Mouse (Mus musculus) lung, adult 2 months (tissue): Measurements from ENCODE around the gene Ppp3r1. TPM values are rescaled to one million over a fixed set of nuclear protein-coding genes. Genes with fewer than 3 reads are reported as not detected.

Experiments
- DNase-seq: peaks from one replicate; pipeline ENCODE4 v3.0.0; 2022
- H3K4me1 ChIP-seq: fragments of 200-500 bp; 2 replicates; pipeline ENCODE4 v1.6.1; 2011; ENCODE audit warnings: low read length; ENCODE audit not compliant: control insufficient read depth, insufficient read depth
- H3K4me3 ChIP-seq: fragments of 200-500 bp; replicated peaks from 2 replicates; pipeline ENCODE3; 2011; ENCODE audit warnings: low read depth, mild to moderate bottlenecking, control low read depth, low read length; ENCODE audit errors: extremely low read depth
- CTCF ChIP-seq: fragments of 200-500 bp; IDR thresholded peaks from 2 replicates; pipeline ENCODE4 v1.5.1; 2011; ENCODE audit warnings: mild to moderate bottlenecking, low read length, control low read depth; ENCODE audit not compliant: insufficient read depth
- POLR2A ChIP-seq: fragments of 200-500 bp; IDR thresholded peaks from 2 replicates; pipeline ENCODE4 v1.6.1; 2011; ENCODE audit warnings: low read depth, mild to moderate bottlenecking, control low read depth, low read length, borderline replicate concordance; ENCODE audit errors: extremely low read depth
- WGBS: fragments of 180-500 bp; shearing (Covaris S2); methylation state at CpG from one replicate; pipeline ENCODE4 v1.1.7; 2018; 5-methylcytosine and 5-hydroxymethylcytosine counted together
- polyA plus RNA-seq: library from polyadenylated mRNA; depleted of rRNA; stranded (reverse); fragments of >200 nt; gene quantifications from 2 replicates; pipeline ENCODE4 v1.2.3, GENCODE M21; 2012; rRNA removed

The Ppp3r1 gene
- polyA plus RNA-seq = 29.8 and 56.3 TPM in 2 replicates

DNA sequence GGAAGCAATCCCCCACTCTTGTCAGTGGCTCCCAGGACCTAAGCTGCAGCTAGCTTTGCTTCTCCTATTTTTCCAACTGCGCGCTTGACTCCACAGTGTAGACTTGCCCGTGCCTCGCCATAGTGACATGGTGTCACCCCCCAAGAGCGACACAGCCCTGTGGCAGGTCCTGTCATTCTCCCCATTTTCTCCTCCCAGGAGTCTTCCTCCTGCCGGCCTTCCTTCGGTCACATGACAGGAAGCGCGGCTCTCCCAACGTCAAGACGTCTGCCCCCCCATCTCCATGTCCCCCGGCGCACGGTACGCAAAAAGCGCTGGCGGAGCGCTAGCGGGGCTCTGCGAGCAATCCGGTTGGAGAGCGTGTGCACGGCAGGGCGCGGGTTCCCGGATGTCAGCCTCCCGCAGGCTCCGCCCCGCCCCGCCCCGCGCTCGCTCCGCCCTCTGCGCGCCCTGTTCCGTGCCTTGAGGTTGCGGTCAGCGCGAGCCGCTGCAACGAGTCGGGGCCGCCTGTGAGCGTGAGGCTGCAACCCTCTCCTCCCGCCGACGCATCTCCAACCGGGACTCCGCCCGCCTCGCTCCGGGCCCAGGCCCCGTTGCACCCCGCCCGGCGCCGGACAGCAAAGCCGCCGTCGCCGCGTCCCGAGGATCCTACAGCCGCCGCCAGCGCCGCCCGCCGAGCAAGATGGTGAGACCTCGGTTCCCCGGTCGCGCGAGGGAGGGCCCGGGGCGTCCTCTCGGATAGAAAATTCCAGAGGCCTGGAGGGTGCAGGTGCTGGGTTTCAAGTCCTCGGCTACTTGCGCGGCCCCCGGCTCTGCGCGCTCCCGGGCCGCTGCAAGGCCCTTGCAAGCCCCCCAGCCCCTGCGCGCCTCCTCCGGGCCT lies at the start of gene Ppp3r1:
Gene Ppp3r1 (plus strand): TSS at position 406 of the 880 bp plus-strand sequence.
- peaks cover 14% of the 10 kb centered on the region for H3K4me1 ChIP-seq
- H3K4me3 ChIP-seq = peak within 1 kb of the TSS; percentile 98
- no peak for TF ChIP-seq CTCF
- peak; percentile 78; the same call in 1 of the 2 replicates for TF ChIP-seq POLR2A
- DNase-seq = peak; percentile 95
- WGBS = under 1% methylated on average over 76 of the region's 89 CpGs

DNA sequence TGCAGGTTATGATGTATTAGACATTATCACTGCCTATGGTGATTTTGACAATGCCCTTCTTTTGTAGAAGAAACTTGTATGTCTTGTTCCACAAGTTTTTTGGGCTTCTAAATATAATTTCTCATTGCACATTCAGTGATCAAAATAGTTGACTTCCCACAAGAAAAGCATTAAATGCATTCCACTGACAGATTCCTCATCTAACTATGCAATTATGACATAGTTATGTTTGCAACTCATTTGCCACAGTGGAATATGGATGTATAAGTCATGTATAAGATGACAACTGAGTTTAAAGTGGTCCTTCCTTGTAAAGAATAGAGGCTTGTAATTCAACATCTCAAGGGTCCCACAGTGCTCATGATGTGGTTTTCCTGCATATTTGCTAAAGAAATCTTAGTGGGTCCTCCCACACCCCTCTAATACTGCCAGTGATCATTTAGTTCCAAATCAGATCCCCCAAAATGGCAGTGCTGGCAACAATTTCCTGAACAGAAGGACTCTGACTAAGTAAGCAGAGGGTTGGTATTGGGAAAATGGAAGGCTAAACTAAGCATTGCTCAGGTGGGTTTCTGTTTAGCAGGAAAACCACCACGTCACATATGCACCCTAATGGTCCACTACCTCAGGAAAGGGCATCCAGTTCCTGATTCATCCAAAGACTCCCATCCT lies 46.5 kb upstream of the Ppp3r1 start:
- 72% methylated on average over 1 of the region's 1 CpGs for WGBS
- no peak overlapping the region for H3K4me3 ChIP-seq
- H3K4me1 ChIP-seq = no peaks in the 10 kb centered on the region
- DNase-seq = no peak
- TF ChIP-seq CTCF (no peak), POLR2A (no peak)

DNA sequence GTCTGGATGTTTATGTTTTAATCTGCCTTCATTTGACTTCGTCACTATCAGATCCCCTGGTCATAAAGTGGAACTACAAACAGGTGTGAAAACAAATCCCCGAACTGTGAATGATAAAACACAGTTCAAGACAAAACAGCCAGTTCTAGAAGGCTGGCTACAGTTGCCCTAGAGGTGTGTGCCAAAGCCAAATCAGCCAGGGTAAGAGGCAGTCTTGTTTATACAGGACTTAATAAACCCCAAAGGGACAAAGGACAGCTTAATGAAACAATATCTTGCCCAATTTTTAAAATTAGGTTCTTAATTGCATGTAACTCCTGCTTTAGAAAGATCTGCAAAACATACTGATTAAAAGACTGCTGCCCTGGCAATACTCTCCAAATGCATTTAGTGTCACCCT lies 32.6 kb upstream of the Ppp3r1 start:
- DNase-seq = no peak
- Histone ChIP-seq H3K4me3 (no peak overlapping the region), H3K4me1 (no peaks in the 10 kb centered on the region)
- 54% methylated on average over 2 of the region's 2 CpGs for WGBS
- no peak for TF ChIP-seq CTCF
- no peak for TF ChIP-seq POLR2A

DNA sequence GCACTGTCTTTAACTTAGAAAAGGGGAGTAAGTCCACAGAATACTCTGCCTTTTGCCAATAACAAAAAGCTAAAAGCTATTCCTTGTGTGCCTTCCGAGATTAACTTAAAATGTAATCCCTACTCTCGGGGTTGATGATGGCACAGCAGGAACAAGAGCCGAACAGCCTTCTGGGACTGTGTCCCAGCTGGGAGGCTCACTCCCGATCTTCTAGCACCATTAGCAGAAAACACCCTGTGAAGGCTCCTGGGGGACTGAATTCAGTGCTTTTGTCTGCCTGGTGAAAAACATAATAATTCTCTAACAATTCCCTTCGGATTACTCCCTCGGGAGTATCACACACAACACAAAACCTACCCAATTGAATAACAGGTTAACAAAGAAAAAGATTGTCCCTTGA lies 23.4 kb upstream of the Ppp3r1 start:
- Histone ChIP-seq H3K4me3 (no peak overlapping the region), H3K4me1 (no peaks in the 10 kb centered on the region)
- 46% methylated on average over 6 of the region's 6 CpGs for WGBS
- DNase-seq = no peak
- TF ChIP-seq POLR2A (no peak), CTCF (no peak)

DNA sequence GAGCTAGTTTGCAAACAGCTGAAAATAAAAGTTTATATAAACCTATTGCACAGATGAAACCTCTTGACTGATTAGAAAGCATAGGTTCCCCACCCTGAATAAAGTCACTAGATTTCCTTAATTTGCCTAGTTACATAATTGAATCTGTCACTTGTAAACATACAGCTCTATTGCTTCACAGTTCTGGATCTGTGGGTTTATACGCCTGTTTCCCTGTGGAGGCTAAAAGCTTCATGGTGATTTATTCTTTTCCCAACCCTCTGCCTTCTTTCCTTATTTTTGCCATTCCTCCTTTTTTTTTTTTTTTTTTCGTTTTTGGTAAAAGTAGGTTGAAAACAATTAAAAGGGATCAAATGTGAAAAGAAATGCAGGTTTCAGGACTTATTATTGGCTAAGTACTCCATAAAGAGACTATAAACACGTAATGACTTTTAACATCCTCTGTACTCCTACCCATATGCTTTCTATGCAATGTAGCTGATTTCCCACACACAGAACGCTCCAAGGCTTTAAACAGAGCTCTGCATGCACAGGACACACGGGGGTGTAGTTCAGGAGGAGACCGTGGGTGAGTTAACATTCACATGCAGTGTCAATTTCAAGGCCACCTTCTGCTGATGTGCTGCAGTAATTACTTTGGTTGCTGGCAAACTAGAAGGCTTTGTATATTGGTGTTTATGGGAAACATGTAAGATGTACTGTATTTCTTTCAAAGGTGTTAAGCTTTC lies 20.6 kb upstream of the Ppp3r1 start:
- TF ChIP-seq POLR2A (no peak), CTCF (no peak)
- no peak for DNase-seq
- Histone ChIP-seq H3K4me3 (no peak overlapping the region), H3K4me1 (no peaks in the 10 kb centered on the region)
- WGBS = 61% methylated on average over 6 of the region's 6 CpGs

DNA sequence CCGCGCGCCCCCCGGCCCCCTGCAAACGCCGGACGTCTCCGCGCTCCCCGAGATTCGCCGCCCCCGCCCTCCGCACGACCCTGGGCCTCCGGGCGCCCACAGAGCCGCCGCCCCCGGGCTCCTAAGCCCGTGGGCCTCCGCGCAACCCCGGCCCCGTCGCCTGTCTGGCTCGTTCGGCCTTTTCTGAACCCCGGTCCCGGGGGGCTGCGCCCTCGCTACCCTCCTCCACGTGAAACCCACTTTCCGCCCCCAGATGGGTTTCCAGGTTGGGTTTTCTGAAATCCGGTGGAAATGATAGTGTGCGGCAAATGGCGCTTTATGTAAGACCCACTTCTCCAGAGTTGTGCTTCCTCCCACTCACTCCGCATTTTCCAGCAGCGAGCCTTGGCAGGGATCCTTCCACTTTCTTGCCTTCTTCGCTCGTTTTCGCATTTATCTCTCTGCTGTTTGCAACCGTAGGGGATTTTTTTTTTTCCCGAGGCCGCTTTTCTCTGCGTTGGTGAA lies 727 bp downstream of the Ppp3r1 start:
- H3K4me1 ChIP-seq = peaks cover 14% of the 10 kb centered on the region
- peak overlapping the region; percentile 98 for H3K4me3 ChIP-seq
- peak; percentile 64 for DNase-seq
- TF ChIP-seq CTCF = no peak
- WGBS = under 1% methylated on average over 43 of the region's 46 CpGs

DNA sequence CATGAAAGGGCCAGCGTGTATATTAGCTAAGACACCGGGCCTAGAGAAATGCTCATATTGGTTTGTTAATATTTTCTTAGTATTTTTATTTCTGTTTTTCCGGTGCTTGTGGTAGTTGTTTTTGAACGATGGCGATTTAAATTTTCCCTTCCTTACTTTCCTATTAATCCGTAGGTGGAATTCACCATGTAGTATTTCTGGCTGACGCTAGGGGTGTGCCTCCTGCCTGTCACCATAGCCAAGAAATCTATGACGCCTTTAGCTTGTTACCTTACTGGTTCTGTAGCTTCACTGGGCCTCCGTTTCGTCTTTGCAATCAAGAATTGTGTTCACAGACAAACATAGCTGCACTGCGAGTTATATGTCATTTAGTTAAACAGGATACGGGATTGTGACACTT lies 1.2 kb downstream of the Ppp3r1 start:
- 0% methylated on average over 12 of the region's 12 CpGs for WGBS

DNA sequence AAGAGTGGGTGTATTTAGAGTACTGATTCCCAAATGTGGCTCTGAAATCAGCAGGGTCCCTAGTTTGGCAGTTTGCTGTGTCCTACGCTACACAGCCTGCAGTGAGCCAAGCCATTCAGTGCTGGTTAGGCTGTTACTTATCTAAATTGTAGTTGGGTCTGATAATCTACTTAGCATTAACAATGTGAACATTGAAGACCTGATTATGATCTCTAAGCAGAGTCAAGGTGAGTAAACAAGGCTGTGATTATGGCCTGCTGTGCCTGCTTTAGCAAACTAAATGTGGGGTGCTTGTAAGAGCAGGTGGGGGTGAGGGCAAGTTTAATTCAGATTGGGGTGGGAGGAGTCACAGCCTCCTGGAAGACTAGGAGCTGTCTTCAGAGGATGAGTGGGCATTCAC lies 4.9 kb downstream of the Ppp3r1 start:
- WGBS = 74% methylated on average over 1 of the region's 1 CpGs
- no peak for TF ChIP-seq POLR2A
- no peak overlapping the region for H3K4me3 ChIP-seq
- peaks cover 26% of the 10 kb centered on the region for H3K4me1 ChIP-seq
- DNase-seq = no peak

More for the DNA sequence above, 1.2 kb downstream of the Ppp3r1 start:
- Histone ChIP-seq H3K4me1 (peaks cover 14% of the 10 kb centered on the region), H3K4me3 (peak overlapping the region; percentile 98)
- TF ChIP-seq POLR2A = no peak
- peak; percentile 35; the same call in 1 of the 2 replicates for TF ChIP-seq CTCF
- peak; percentile 30 for DNase-seq

DNA sequence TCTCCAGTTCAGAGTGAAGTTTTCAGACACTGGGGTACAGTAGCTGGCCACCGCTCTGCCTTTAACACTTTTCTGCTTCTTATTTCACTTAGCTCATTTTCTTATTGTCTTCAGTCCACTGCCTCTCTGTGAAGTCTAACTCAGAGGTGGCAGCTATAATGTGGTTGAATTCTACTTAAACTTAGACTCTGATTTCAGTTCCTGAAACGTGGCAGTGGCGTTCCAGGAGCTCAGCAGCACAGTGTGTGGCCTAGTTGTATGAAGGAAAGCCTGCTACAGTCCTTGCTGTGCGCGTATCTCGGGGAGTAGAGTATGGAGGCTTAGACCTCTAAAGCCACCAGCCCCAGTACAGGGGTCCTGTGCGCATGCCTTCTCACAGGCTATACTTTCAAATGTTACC lies 7.6 kb downstream of the Ppp3r1 start:
- WGBS = 86% methylated on average over 7 of the region's 7 CpGs
- Histone ChIP-seq H3K4me1 (peaks cover 35% of the 10 kb centered on the region), H3K4me3 (no peak overlapping the region)
- TF ChIP-seq CTCF = no peak
- no peak for TF ChIP-seq POLR2A
- DNase-seq = no peak
